Mouse (Mus musculus) bone marrow, adult 2 months (tissue): Measurements from ENCODE around the gene Enah.

Source experiments
- CTCF ChIP-seq: fragments of 200-500 bp; IDR thresholded peaks from 2 replicates; pipeline ENCODE4 v1.5.1; 2011; ENCODE audit warnings: low read length, control low read depth; ENCODE audit not compliant: control insufficient read depth, insufficient read depth
- POLR2A ChIP-seq: fragments of 200-500 bp; IDR thresholded peaks from 2 replicates; pipeline ENCODE4 v1.6.1; 2011; ENCODE audit warnings: low read depth, mild to moderate bottlenecking, control low read depth, low read length, borderline replicate concordance; ENCODE audit not compliant: control insufficient read depth

DNA sequence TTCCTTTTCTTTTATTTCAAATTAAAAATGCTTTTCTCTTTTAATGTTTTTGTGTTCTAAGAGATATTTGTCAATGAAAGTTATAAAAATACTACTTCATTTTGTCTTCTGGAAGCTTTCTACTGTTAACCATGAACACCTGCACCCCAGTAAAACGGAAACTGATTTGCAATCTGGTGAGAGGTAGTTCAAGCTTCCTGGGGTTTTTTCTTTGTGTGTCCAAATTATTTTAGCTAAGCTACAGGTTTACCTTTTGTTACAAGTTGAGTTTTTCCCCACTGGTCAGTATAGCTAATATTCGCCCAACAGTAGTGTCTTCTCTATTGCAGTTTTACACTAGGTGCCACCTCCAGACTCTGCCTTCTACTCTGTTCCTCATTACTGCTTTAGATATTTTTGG, 62.1 kb downstream of the Enah start:
- TF ChIP-seq CTCF (no peak), POLR2A (no peak)
